Mouse (Mus musculus) bone marrow macrophage, adult 2 months (primary cell): ENCODE data around the gene Cdc25a.

Source experiments
- CTCF ChIP-seq: IDR thresholded peaks from 2 replicates; pipeline ENCODE4 v1.5.1; 2012; ENCODE audit warnings: low read depth, mild to moderate bottlenecking, low read length, moderate library complexity
- POLR2A ChIP-seq: IDR thresholded peaks from 2 replicates; pipeline ENCODE4 v1.6.1; 2012; ENCODE audit warnings: mild to moderate bottlenecking, low read depth, low read length, borderline replicate concordance

- TF ChIP-seq POLR2A (no peak), CTCF (peak; percentile 95)
These were observed 42.8 kb upstream of the Cdc25a start, which contains the start of gene Nme6 for GRCm38 (mm10) chr9:109832391-109833087.
